Mouse (Mus musculus) forebrain, embryonic 10.5 days (tissue): ENCODE measurements around the gene Gm45062. TPM values are rescaled to one million over a fixed set of nuclear protein-coding genes. Genes with fewer than 3 reads are reported as not detected.

ENCODE experiments used
- DNase-seq: peaks from one replicate; pipeline ENCODE4 v3.0.0-alpha.2; 2017; ENCODE audit warnings: low spot score; ENCODE audit errors: extremely low spot score
- H3K27ac ChIP-seq: fragments of 300-500 bp; sonication (generic); 2 replicates; pipeline ENCODE4 v1.5.1; 2016; ENCODE audit warnings: mild to moderate bottlenecking
- H3K27me3 ChIP-seq: fragments of 300-500 bp; sonication (generic); 2 replicates; pipeline ENCODE4 v1.6.1; 2016; ENCODE audit warnings: mild to moderate bottlenecking; ENCODE audit not compliant: poor library complexity, severe bottlenecking
- H3K36me3 ChIP-seq: fragments of 300-500 bp; sonication (generic); replicated peaks from 2 replicates; pipeline ENCODE4 v1.6.1; 2016; ENCODE audit warnings: mild to moderate bottlenecking, moderate library complexity
- H3K4me1 ChIP-seq: fragments of 300-500 bp; sonication (generic); 2 replicates; pipeline ENCODE4 v1.6.1; 2016
- H3K4me3 ChIP-seq: fragments of 300-500 bp; sonication (generic); 2 replicates; pipeline ENCODE4 v1.5.1; 2016; ENCODE audit warnings: mild to moderate bottlenecking, moderate library complexity
- H3K9me3 ChIP-seq: fragments of 300-500 bp; sonication (generic); 2 replicates; pipeline ENCODE4 v1.6.1; 2016; ENCODE audit warnings: mild to moderate bottlenecking, moderate library complexity
- WGBS: fragments of 180-500 bp; shearing (Covaris S2); methylation state at CpG from one replicate; pipeline ENCODE4 v1.1.7; 2016; 5-methylcytosine and 5-hydroxymethylcytosine counted together
- polyA plus RNA-seq: library from polyadenylated mRNA; unstranded; fragments of >200 nt; fragmentation: Nextera tagmentation; extraction: Ambion mirVana; gene quantifications from 2 replicates; pipeline ENCODE4 v1.2.1, GENCODE M21; 2016

The Gm45062 gene
- polyA plus RNA-seq, 1 experiment from 2014 or later: 11.1 TPM

- no peak for DNase-seq
- H3K4me3 ChIP-seq: no peak overlapping the region
- H3K27me3 ChIP-seq: no peaks in the 10 kb centered on the region
- no peak overlapping the region for H3K27ac ChIP-seq
- no peaks in the 10 kb centered on the region for H3K36me3 ChIP-seq
- H3K9me3 ChIP-seq: peaks cover 3% of the 10 kb centered on the region; the same call in 1 of the 2 replicates
- 85% methylated on average over 9 of the region's 9 CpGs for WGBS
- H3K4me1 ChIP-seq: no peaks in the 10 kb centered on the region
Measured at GRCm38 (mm10) chr6:8336487-8337390, 77.5 kb downstream of the Gm45062 start.

- Histone ChIP-seq H3K36me3 (no peaks in the 10 kb centered on the region), H3K27me3 (no peaks in the 10 kb centered on the region), H3K4me3 (no peak overlapping the region), H3K4me1 (no peaks in the 10 kb centered on the region), H3K9me3 (no peaks in the 10 kb centered on the region), H3K27ac (no peak overlapping the region)
- no peak for DNase-seq
- WGBS: 91% methylated on average over 6 of the region's 6 CpGs
Measured at GRCm38 (mm10) chr6:8339453-8339852, 80.2 kb downstream of the Gm45062 start.

GRCm38 (mm10) chr6:8343271-8343670 is 84.0 kb downstream of the Gm45062 start:
- Histone ChIP-seq H3K27me3 (no peaks in the 10 kb centered on the region), H3K4me3 (no peak overlapping the region), H3K9me3 (no peaks in the 10 kb centered on the region), H3K27ac (no peak overlapping the region), H3K36me3 (no peaks in the 10 kb centered on the region), H3K4me1 (no peaks in the 10 kb centered on the region)
- 93% methylated on average over 4 of the region's 4 CpGs for WGBS
- no peak for DNase-seq

GRCm38 (mm10) chr6:8345219-8345856 is 86.1 kb downstream of the Gm45062 start:
- 81% methylated on average over 5 of the region's 5 CpGs for WGBS
- no peak overlapping the region for H3K27ac ChIP-seq
- no peak overlapping the region for H3K4me3 ChIP-seq
- no peaks in the 10 kb centered on the region for H3K27me3 ChIP-seq
- no peaks in the 10 kb centered on the region for H3K36me3 ChIP-seq
- peaks cover 7% of the 10 kb centered on the region; the same call in 1 of the 2 replicates for H3K4me1 ChIP-seq
- no peak for DNase-seq
- no peaks in the 10 kb centered on the region for H3K9me3 ChIP-seq

GRCm38 (mm10) chr6:8347154-8347553 is 87.9 kb downstream of the Gm45062 start:
- 81% methylated on average over 2 of the region's 2 CpGs for WGBS
- H3K27me3 ChIP-seq: no peaks in the 10 kb centered on the region
- H3K36me3 ChIP-seq: no peaks in the 10 kb centered on the region
- DNase-seq: no peak
- H3K4me1 ChIP-seq: peaks cover 7% of the 10 kb centered on the region; the same call in 1 of the 2 replicates
- no peak overlapping the region for H3K4me3 ChIP-seq
- H3K9me3 ChIP-seq: no peaks in the 10 kb centered on the region
- H3K27ac ChIP-seq: no peak overlapping the region

GRCm38 (mm10) chr6:8348344-8348743 is 89.1 kb downstream of the Gm45062 start:
- Histone ChIP-seq H3K9me3 (no peaks in the 10 kb centered on the region), H3K4me1 (peaks cover 7% of the 10 kb centered on the region; the same call in 1 of the 2 replicates), H3K27ac (no peak overlapping the region), H3K4me3 (no peak overlapping the region), H3K36me3 (no peaks in the 10 kb centered on the region), H3K27me3 (no peaks in the 10 kb centered on the region)
- 97% methylated on average over 1 of the region's 1 CpGs for WGBS
- DNase-seq: no peak

- Histone ChIP-seq H3K27me3 (no peaks in the 10 kb centered on the region), H3K9me3 (no peaks in the 10 kb centered on the region), H3K27ac (no peak overlapping the region), H3K36me3 (no peaks in the 10 kb centered on the region), H3K4me3 (no peak overlapping the region), H3K4me1 (peaks cover 7% of the 10 kb centered on the region; the same call in 1 of the 2 replicates)
- WGBS: 89% methylated on average over 2 of the region's 2 CpGs
- DNase-seq: no peak
Measured at GRCm38 (mm10) chr6:8349060-8349670, 89.9 kb downstream of the Gm45062 start.

- no peak overlapping the region for H3K4me3 ChIP-seq
- no peak for DNase-seq
- no peaks in the 10 kb centered on the region for H3K9me3 ChIP-seq
- no peaks in the 10 kb centered on the region for H3K36me3 ChIP-seq
- H3K4me1 ChIP-seq: peaks cover 7% of the 10 kb centered on the region; the same call in 1 of the 2 replicates
- no peak overlapping the region for H3K27ac ChIP-seq
- H3K27me3 ChIP-seq: no peaks in the 10 kb centered on the region
- 89% methylated on average over 2 of the region's 2 CpGs for WGBS
Measured at GRCm38 (mm10) chr6:8351507-8351906, 92.3 kb downstream of the Gm45062 start.

- H3K4me3 ChIP-seq: no peak overlapping the region
- H3K27ac ChIP-seq: no peak overlapping the region
- H3K27me3 ChIP-seq: no peaks in the 10 kb centered on the region
- H3K9me3 ChIP-seq: no peaks in the 10 kb centered on the region
- no peak for DNase-seq
- H3K4me1 ChIP-seq: peaks cover 7% of the 10 kb centered on the region; the same call in 1 of the 2 replicates
- 84% methylated on average over 12 of the region's 12 CpGs for WGBS
- H3K36me3 ChIP-seq: no peaks in the 10 kb centered on the region
Measured at GRCm38 (mm10) chr6:8352533-8353168, 93.4 kb downstream of the Gm45062 start.

- WGBS: 87% methylated on average over 4 of the region's 4 CpGs
- no peak overlapping the region for H3K27ac ChIP-seq
- DNase-seq: no peak
- H3K36me3 ChIP-seq: no peaks in the 10 kb centered on the region
- peaks cover 7% of the 10 kb centered on the region; the same call in 1 of the 2 replicates for H3K4me1 ChIP-seq
- H3K9me3 ChIP-seq: no peaks in the 10 kb centered on the region
- H3K4me3 ChIP-seq: no peak overlapping the region
- no peaks in the 10 kb centered on the region for H3K27me3 ChIP-seq
Measured at GRCm38 (mm10) chr6:8353461-8353860, 94.2 kb downstream of the Gm45062 start.

- Histone ChIP-seq H3K9me3 (no peaks in the 10 kb centered on the region), H3K4me1 (peaks cover 10% of the 10 kb centered on the region), H3K27ac (no peak overlapping the region), H3K4me3 (no peak overlapping the region), H3K36me3 (no peaks in the 10 kb centered on the region), H3K27me3 (no peaks in the 10 kb centered on the region)
- no peak for DNase-seq
- WGBS: 86% methylated on average over 4 of the region's 4 CpGs
Measured at GRCm38 (mm10) chr6:8354846-8355245, 95.6 kb downstream of the Gm45062 start.

- no peaks in the 10 kb centered on the region for H3K36me3 ChIP-seq
Measured at GRCm38 (mm10) chr6:8358232-8358631, 99.0 kb downstream of the Gm45062 start.

More at GRCm38 (mm10) chr6:8358232-8358631, 99.0 kb downstream of the Gm45062 start:
- no peaks in the 10 kb centered on the region for H3K9me3 ChIP-seq
- no peak for DNase-seq
- no peak overlapping the region for H3K27ac ChIP-seq
- 72% methylated on average over 2 of the region's 2 CpGs for WGBS
- H3K27me3 ChIP-seq: no peaks in the 10 kb centered on the region; the same call in 1 of the 2 replicates
- peaks cover 17% of the 10 kb centered on the region for H3K4me1 ChIP-seq
- H3K4me3 ChIP-seq: no peak overlapping the region
